Comparison of ENCODE assay signal across 16 mouse cellular contexts in the genomic region with DNA sequence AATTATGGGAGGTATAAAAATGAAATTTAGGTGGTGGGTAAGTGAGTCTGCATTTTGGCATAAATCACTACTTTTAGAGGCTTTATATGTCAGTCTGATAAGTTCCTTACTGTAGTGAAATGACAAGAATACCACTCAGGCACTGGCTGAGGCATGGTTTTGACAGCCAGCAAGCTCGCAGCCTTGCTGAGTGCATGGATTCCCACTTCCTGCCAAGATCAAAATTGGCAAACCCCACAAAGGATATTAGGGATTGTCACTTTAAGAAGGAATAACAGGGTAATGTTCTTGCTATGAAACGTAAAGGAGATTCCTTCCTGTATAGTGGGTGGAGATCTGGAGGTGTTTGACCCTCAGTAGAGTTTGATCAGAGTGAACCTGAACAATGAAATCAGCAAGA. TPM values are rescaled to one million over a fixed set of nuclear protein-coding genes. Genes with fewer than 3 reads are reported as not detected.
DNase-seq lines count a peak whose midpoint lies in the region; ATAC-seq and TF ChIP-seq lines count a peak whose summit lies in the region.
"Had no signal": no experiment of that assay in that cellular context is flagged by ENCODE, and none has a peak within 500 bp of the region (broad histone marks: within the 10 kb centered on the region; RNA-seq: fewer than 3 reads in every experiment).

No protein-coding gene starts in this region.

- H3K36me3 ChIP-seq in heart, embryonic 13.5 days, result peaks cover 46% of the 10 kb centered on the region
- peaks cover 6% of the 10 kb centered on the region; the same call in 1 of the 2 replicates for H3K36me3 ChIP-seq in liver, adult 2 months (ENCODE audit: control insufficient read depth, insufficient read depth, low read length)
- peaks cover 8% of the 10 kb centered on the region; the same call in 1 of the 2 replicates for H3K36me3 ChIP-seq in liver, embryonic 12.5 days
- 0 out of 2 replicates have a peak, but pooled peaks cover 5% of the 10 kb centered on the region for H3K36me3 ChIP-seq in forebrain, embryonic 14.5 days (ENCODE audit: control insufficient read depth, insufficient read depth, low read length)

- H3K79me2 ChIP-seq in liver, adult 2 months (ENCODE audit: control insufficient read depth, insufficient read depth, low read length), result peaks cover 13% of the 10 kb centered on the region

- no peak overlapping the region for H3K4me3 ChIP-seq in heart, embryonic 13.5 days
- no peak overlapping the region for H3K4me3 ChIP-seq in liver, adult 2 months (ENCODE audit: insufficient read depth, low read depth, low read length)
- no peak overlapping the region for H3K4me3 ChIP-seq in liver, embryonic 12.5 days
- no peak overlapping the region for H3K4me3 ChIP-seq in forebrain, embryonic 14.5 days (ENCODE audit: low read depth, low read length)
- H3K4me3 ChIP-seq: embryonic facial prominence, embryonic 12.5 days; kidney, embryonic 15.5 days; limb, embryonic 15.5 days; midbrain, embryonic 12.5 days had no signal

- 0 out of 2 replicates have a peak, but pooled peaks cover 4% of the 10 kb centered on the region for H3K9me3 ChIP-seq in heart, embryonic 13.5 days
- H3K9me3 ChIP-seq in liver, embryonic 12.5 days (replicated peaks), result no peaks in the 10 kb centered on the region
- no peaks in the 10 kb centered on the region for H3K9me3 ChIP-seq in forebrain, embryonic 14.5 days (replicated peaks; ENCODE audit: control insufficient read depth, low read length)
- H3K9me3 ChIP-seq: embryonic facial prominence, embryonic 12.5 days; kidney, embryonic 15.5 days had no signal

- 38% methylated on average over 2 of the region's 2 CpGs for WGBS in heart, embryonic 13.5 days
- 7% methylated on average over 2 of the region's 2 CpGs for WGBS in liver, adult 2 months
- 52% methylated on average over 2 of the region's 2 CpGs for WGBS in liver, embryonic 12.5 days (ENCODE audit: insufficient replicate concordance)
- WGBS in forebrain, embryonic 14.5 days, result 9% methylated on average over 2 of the region's 2 CpGs

- no peak for DNase-seq in heart, adult 9 months (ENCODE audit: low spot score in 2 of 2)
- DNase-seq in liver, adult 2 months (ENCODE audit: extremely low read depth, low read depth, low spot score), result peak; percentile 72
- DNase-seq in brain, adult 2 months (ENCODE audit: low read depth, low spot score), result peak; percentile 58
- peak; percentile 65 for DNase-seq in forebrain, embryonic 14.5 days (ENCODE audit: low spot score)
- DNase-seq: cerebellum, adult 9-11 months; gastrocnemius, postnatal 14 days; lung, postnatal 4 days had no signal

- no peak overlapping the region for H3K4me2 ChIP-seq in heart, embryonic 13.5 days
- H3K4me2 ChIP-seq in liver, embryonic 12.5 days, result no peak overlapping the region
- H3K4me2 ChIP-seq in forebrain, embryonic 14.5 days (ENCODE audit: low read length), result peak overlapping the region; percentile 23; the same call in 1 of the 2 replicates
- H3K4me2 ChIP-seq: embryonic facial prominence, embryonic 12.5 days; kidney, embryonic 15.5 days; limb, embryonic 15.5 days; midbrain, embryonic 12.5 days had no signal

- ATAC-seq in heart, embryonic 13.5 days (ENCODE audit: extremely low read depth, insufficient number of reproducible peaks, low FRiP score, low TSS enrichment), result no peak
- no peak for ATAC-seq in liver, embryonic 12.5 days
- ATAC-seq in forebrain, embryonic 14.5 days, result peak; percentile 33; the same call in 1 of the 2 replicates
- no peak for ATAC-seq in monocyte, adult 5-6 weeks (replicated peaks; ENCODE audit: insufficient number of reproducible peaks, low FRiP score, low TSS enrichment, poor library complexity, severe bottlenecking)
- ATAC-seq: Patski had no signal

- H3K27ac ChIP-seq in heart, embryonic 13.5 days (replicated peaks), result peak overlapping the region; percentile 17; the same call in 1 of the 2 replicates
- H3K27ac ChIP-seq in liver, adult 2 months (replicated peaks; ENCODE audit: insufficient read depth, low read depth, low read length), result no peak overlapping the region
- H3K27ac ChIP-seq in liver, embryonic 12.5 days, result no peak overlapping the region
- no peak overlapping the region for H3K27ac ChIP-seq in forebrain, embryonic 14.5 days (ENCODE audit: low read depth, low read length)
- H3K27ac ChIP-seq: embryonic facial prominence, embryonic 12.5 days; limb, embryonic 15.5 days; midbrain, embryonic 12.5 days had no signal

- H3K27me3 ChIP-seq in heart, embryonic 13.5 days (replicated peaks), result no peaks in the 10 kb centered on the region
- H3K27me3 ChIP-seq in liver, adult 2 months (ENCODE audit: control insufficient read depth, insufficient read depth, low read length), result no peaks in the 10 kb centered on the region
- H3K27me3 ChIP-seq in liver, embryonic 12.5 days (replicated peaks), result no peaks in the 10 kb centered on the region
- H3K27me3 ChIP-seq in forebrain, embryonic 14.5 days (replicated peaks; ENCODE audit: control insufficient read depth, insufficient read depth, low read length), result no peaks in the 10 kb centered on the region
- H3K27me3 ChIP-seq: CH12.LX; embryonic facial prominence, embryonic 12.5 days; kidney, embryonic 15.5 days; limb, embryonic 15.5 days; Patski had no signal

- H3K4me1 ChIP-seq in heart, embryonic 13.5 days, result peaks cover 37% of the 10 kb centered on the region
- peaks cover 35% of the 10 kb centered on the region for H3K4me1 ChIP-seq in liver, adult 2 months (ENCODE audit: control insufficient read depth, insufficient read depth, low read length)
- H3K4me1 ChIP-seq in liver, embryonic 12.5 days, result 0 out of 2 replicates have a peak, but pooled peaks cover 7% of the 10 kb centered on the region
- H3K4me1 ChIP-seq in forebrain, embryonic 14.5 days (ENCODE audit: control insufficient read depth, insufficient read depth, low read length), result peaks cover 31% of the 10 kb centered on the region

- no peak overlapping the region for H3K9ac ChIP-seq in heart, embryonic 13.5 days
- H3K9ac ChIP-seq in liver, adult 2 months (ENCODE audit: low read depth, low read length), result no peak overlapping the region
- no peak overlapping the region for H3K9ac ChIP-seq in liver, embryonic 12.5 days
- no peak overlapping the region for H3K9ac ChIP-seq in forebrain, embryonic 14.5 days (ENCODE audit: low read length)
- H3K9ac ChIP-seq: embryonic facial prominence, embryonic 12.5 days; kidney, embryonic 15.5 days; limb, embryonic 15.5 days; midbrain, embryonic 12.5 days had no signal

- TF ChIP-seq CTCF in liver, adult 2 months (IDR thresholded peaks at IDR 0.05; ENCODE audit: low read depth, low read length), result no peak

- TF ChIP-seq POLR2A in liver, adult 2 months (IDR thresholded peaks at IDR 0.05; ENCODE audit: extremely low read depth, insufficient read depth, low read length), result no peak

RNA-seq across cellular contexts. Expression of gene E130114P18Rik, which starts 27.4 kb away (rescaled TPM):
- polyA plus RNA-seq in heart, embryonic 13.5 days (2015; fragmentation: Nextera tagmentation; extraction: Ambion mirVana), result 0.48 and 0.55 TPM in 2 replicates
- not detected in 2 replicates for total RNA-seq in liver, adult 2 months (2014; rRNA removed)
- polyA plus RNA-seq in liver, adult 2 months (2012; rRNA removed), result not detected in 2 replicates
- polyA plus RNA-seq in liver, embryonic 12.5 days (2016; fragmentation: Nextera tagmentation; extraction: Ambion mirVana), result 0.23 TPM in 1 of 2 replicates, not detected in the other
- 48.7 and 62.9 TPM in 2 replicates for polyA plus RNA-seq in forebrain, embryonic 14.5 days (2014; fragmentation: Nextera tagmentation; extraction: Ambion mirVana)
- not detected in 3 replicates for total RNA-seq in monocyte, adult 5-6 weeks (2017)
- total RNA-seq: CH12.LX had no signal

RNA-seq across cellular contexts. Expression of gene Nfia, which starts 32.7 kb away (rescaled TPM):
- 31.1 and 32.3 TPM in 2 replicates for polyA plus RNA-seq in heart, embryonic 13.5 days (2015; fragmentation: Nextera tagmentation; extraction: Ambion mirVana)
- 12.5 and 20.0 TPM in 2 replicates for total RNA-seq in liver, adult 2 months (2014; rRNA removed)
- polyA plus RNA-seq in liver, adult 2 months (2012; rRNA removed), result 31.7 and 32.2 TPM in 2 replicates
- 3.8 and 4.5 TPM in 2 replicates for polyA plus RNA-seq in liver, embryonic 12.5 days (2016; fragmentation: Nextera tagmentation; extraction: Ambion mirVana)
- polyA plus RNA-seq in forebrain, embryonic 14.5 days (2014; fragmentation: Nextera tagmentation; extraction: Ambion mirVana), result 71.5 and 85.9 TPM in 2 replicates
- 0.67 to 2.1 TPM (median 0.75 TPM) in 3 replicates for total RNA-seq in monocyte, adult 5-6 weeks (2017)
- total RNA-seq: CH12.LX had no signal

Comparison
In these comparisons a context has a peak if more than half of its experiments do, and no peak if none do; other contexts are left out.
1. DNase-seq: peak in liver, adult 2 months (single experiment), brain, adult 2 months (single experiment) and forebrain, embryonic 14.5 days (single experiment); none in heart, adult 9 months (0 of 2).
2. RNA of gene E130114P18Rik, which starts 27.4 kb away (polyA plus RNA-seq): 48.7 to 62.9 TPM in forebrain, embryonic 14.5 days; 0.48 to 0.55 TPM in heart, embryonic 13.5 days, 0.23 TPM in liver, embryonic 12.5 days and not detected in liver, adult 2 months; every median in the first group is over 10 times any median in the second.